Mouse (Mus musculus): Measurements from ENCODE around the gene Rnf43. TPM values are rescaled to one million over a fixed set of nuclear protein-coding genes. Genes with fewer than 3 reads are reported as not detected.

The Rnf43 gene
- polyA plus RNA-seq, 1 experiment = 19.6 TPM

- no peak overlapping the region for H3K4me3 ChIP-seq (ENCODE audit: low read depth, low read length)
- H3K4me1 ChIP-seq (ENCODE audit: control insufficient read depth, insufficient read depth, insufficient read length, low read length) = no peaks in the 10 kb centered on the region
- WGBS = 50% methylated on average over 3 of the region's 3 CpGs
Observed at GRCm38 (mm10) chr11:87770989-87771388, 108.5 kb downstream of the Rnf43 start.

GRCm38 (mm10) chr11:87772354-87772753, 109.8 kb downstream of the Rnf43 start:
- 83% methylated on average over 3 of the region's 3 CpGs for WGBS
- no peak overlapping the region for H3K4me3 ChIP-seq (ENCODE audit: low read depth, low read length)
- H3K27me3 ChIP-seq (ENCODE audit: control insufficient read depth, insufficient read depth, low read length) = no peaks in the 10 kb centered on the region
- no peak for TF ChIP-seq CTCF (IDR thresholded peaks at IDR 0.05; ENCODE audit: extremely low read depth, insufficient read length, insufficient replicate concordance, low read depth, low read length)
- TF ChIP-seq POLR2A (IDR thresholded peaks at IDR 0.05; ENCODE audit: low read depth, low read length) = no peak
- no peaks in the 10 kb centered on the region for H3K36me3 ChIP-seq (ENCODE audit: control insufficient read depth, insufficient read depth, low read length)
- H3K27ac ChIP-seq (ENCODE audit: insufficient read depth, low read depth, low read length) = no peak overlapping the region
- H3K4me1 ChIP-seq (ENCODE audit: control insufficient read depth, insufficient read depth, insufficient read length, low read length) = no peaks in the 10 kb centered on the region

More at GRCm38 (mm10) chr11:87770989-87771388, 108.5 kb downstream of the Rnf43 start:
- peak; percentile 95; the same call in 1 of the 2 replicates for TF ChIP-seq CTCF (IDR thresholded peaks at IDR 0.05; ENCODE audit: extremely low read depth, insufficient read length, insufficient replicate concordance, low read depth, low read length)
- no peak for TF ChIP-seq POLR2A (IDR thresholded peaks at IDR 0.05; ENCODE audit: low read depth, low read length)
- Histone ChIP-seq H3K27ac (ENCODE audit: insufficient read depth, low read depth, low read length) (no peak overlapping the region), H3K36me3 (ENCODE audit: control insufficient read depth, insufficient read depth, low read length) (no peaks in the 10 kb centered on the region), H3K27me3 (ENCODE audit: control insufficient read depth, insufficient read depth, low read length) (no peaks in the 10 kb centered on the region)

GRCm38 (mm10) chr11:87778100-87778765, 115.7 kb downstream of the Rnf43 start:
- peak overlapping the region; percentile 48 for H3K4me3 ChIP-seq (ENCODE audit: low read depth, low read length)
- peaks cover 8% of the 10 kb centered on the region for H3K4me1 ChIP-seq (ENCODE audit: control insufficient read depth, insufficient read depth, insufficient read length, low read length)
- no peak overlapping the region for H3K27ac ChIP-seq (ENCODE audit: insufficient read depth, low read depth, low read length)
- H3K36me3 ChIP-seq (ENCODE audit: control insufficient read depth, insufficient read depth, low read length) = no peaks in the 10 kb centered on the region
- WGBS = 28% methylated on average over 32 of the region's 32 CpGs
- TF ChIP-seq CTCF (IDR thresholded peaks at IDR 0.05; ENCODE audit: extremely low read depth, insufficient read length, insufficient replicate concordance, low read depth, low read length) (no peak), POLR2A (IDR thresholded peaks at IDR 0.05; ENCODE audit: low read depth, low read length) (no peak)
- peaks cover 9% of the 10 kb centered on the region; the same call in 1 of the 2 replicates for H3K27me3 ChIP-seq (ENCODE audit: control insufficient read depth, insufficient read depth, low read length)

- TF ChIP-seq POLR2A (IDR thresholded peaks at IDR 0.05; ENCODE audit: low read depth, low read length) (no peak), CTCF (IDR thresholded peaks at IDR 0.05; ENCODE audit: extremely low read depth, insufficient read length, insufficient replicate concordance, low read depth, low read length) (no peak)
- Histone ChIP-seq H3K4me3 (ENCODE audit: low read depth, low read length) (peak overlapping the region; percentile 48), H3K27ac (ENCODE audit: insufficient read depth, low read depth, low read length) (no peak overlapping the region), H3K27me3 (ENCODE audit: control insufficient read depth, insufficient read depth, low read length) (peaks cover 9% of the 10 kb centered on the region; the same call in 1 of the 2 replicates), H3K36me3 (ENCODE audit: control insufficient read depth, insufficient read depth, low read length) (no peaks in the 10 kb centered on the region), H3K4me1 (ENCODE audit: control insufficient read depth, insufficient read depth, insufficient read length, low read length) (peaks cover 8% of the 10 kb centered on the region)
- 38% methylated on average over 12 of the region's 12 CpGs for WGBS
Observed at GRCm38 (mm10) chr11:87778915-87779314, 116.4 kb downstream of the Rnf43 start.

- Histone ChIP-seq H3K27me3 (ENCODE audit: control insufficient read depth, insufficient read depth, low read length) (peaks cover 9% of the 10 kb centered on the region; the same call in 1 of the 2 replicates), H3K27ac (ENCODE audit: insufficient read depth, low read depth, low read length) (no peak overlapping the region), H3K36me3 (ENCODE audit: control insufficient read depth, insufficient read depth, low read length) (no peaks in the 10 kb centered on the region), H3K4me3 (ENCODE audit: low read depth, low read length) (no peak overlapping the region), H3K4me1 (ENCODE audit: control insufficient read depth, insufficient read depth, insufficient read length, low read length) (peaks cover 8% of the 10 kb centered on the region)
- 76% methylated on average over 4 of the region's 4 CpGs for WGBS
- no peak for TF ChIP-seq POLR2A (IDR thresholded peaks at IDR 0.05; ENCODE audit: low read depth, low read length)
- TF ChIP-seq CTCF (IDR thresholded peaks at IDR 0.05; ENCODE audit: extremely low read depth, insufficient read length, insufficient replicate concordance, low read depth, low read length) = no peak
Observed at GRCm38 (mm10) chr11:87779392-87779791, 116.9 kb downstream of the Rnf43 start.

- WGBS = 85% methylated on average over 8 of the region's 8 CpGs
- H3K4me1 ChIP-seq (ENCODE audit: control insufficient read depth, insufficient read depth, insufficient read length, low read length) = peaks cover 8% of the 10 kb centered on the region
- H3K36me3 ChIP-seq (ENCODE audit: control insufficient read depth, insufficient read depth, low read length) = no peaks in the 10 kb centered on the region
- no peak overlapping the region for H3K4me3 ChIP-seq (ENCODE audit: low read depth, low read length)
- H3K27me3 ChIP-seq (ENCODE audit: control insufficient read depth, insufficient read depth, low read length) = peaks cover 9% of the 10 kb centered on the region; the same call in 1 of the 2 replicates
- TF ChIP-seq POLR2A (IDR thresholded peaks at IDR 0.05; ENCODE audit: low read depth, low read length) = no peak
- TF ChIP-seq CTCF (IDR thresholded peaks at IDR 0.05; ENCODE audit: extremely low read depth, insufficient read length, insufficient replicate concordance, low read depth, low read length) = no peak
- H3K27ac ChIP-seq (ENCODE audit: insufficient read depth, low read depth, low read length) = no peak overlapping the region
Observed at GRCm38 (mm10) chr11:87780130-87780529, 117.6 kb downstream of the Rnf43 start.

Other genes with a start within 250 kb of the Rnf43 start
- not detected in 2 replicates for gene Gm11492, start 96.1 kb upstream of the Rnf43 start, polyA plus RNA-seq (2012; rRNA removed)
- 11.3 and 19.8 TPM in 2 replicates for gene Sept4, start 93.8 kb upstream of the Rnf43 start, polyA plus RNA-seq (2012; rRNA removed)
- 28.3 and 60.0 TPM in 2 replicates for gene Mtmr4, start 70.6 kb upstream of the Rnf43 start, polyA plus RNA-seq (2012; rRNA removed)
- gene Hsf5, start 45.6 kb upstream of the Rnf43 start, polyA plus RNA-seq (2012; rRNA removed) = 0.13 and 0.34 TPM in 2 replicates
- gene Supt4a, start 74.8 kb downstream of the Rnf43 start, polyA plus RNA-seq (2012; rRNA removed) = 21.5 and 43.3 TPM in 2 replicates
- 0.89 and 1.3 TPM in 2 replicates for gene Tspoap1, start 97.8 kb downstream of the Rnf43 start, polyA plus RNA-seq (2012; rRNA removed)
- 0.08 and 0.14 TPM in 2 replicates for gene Mpo, start 130.9 kb downstream of the Rnf43 start, polyA plus RNA-seq (2012; rRNA removed)
- 0.20 TPM in 1 of 2 replicates, not detected in the other for gene Lpo, start 165.6 kb downstream of the Rnf43 start, polyA plus RNA-seq (2012; rRNA removed)
- 2.4 and 5.0 TPM in 2 replicates for gene Mks1, start 190.5 kb downstream of the Rnf43 start, polyA plus RNA-seq (2012; rRNA removed)
- gene Epx, start 212.8 kb downstream of the Rnf43 start, polyA plus RNA-seq (2012; rRNA removed) = 0.08 TPM in 1 of 2 replicates, not detected in the other
- not detected in 2 replicates for gene Olfr462, start 229.5 kb downstream of the Rnf43 start, polyA plus RNA-seq (2012; rRNA removed)
- gene Olfr463, start 234.7 kb downstream of the Rnf43 start, polyA plus RNA-seq (2012; rRNA removed) = not detected in 2 replicates